Mouse (Mus musculus) heart, embryonic 15.5 days (tissue): ENCODE data around the gene Zmiz1. TPM values are rescaled to one million over a fixed set of nuclear protein-coding genes. Genes with fewer than 3 reads are reported as not detected.

Source experiments
- ATAC-seq: fragments of 200-750 bp; cut with Nextera tagmentation; replicated peaks from 2 replicates; pipeline ENCODE4 v1.8.0; 2017; ENCODE audit warnings: low read depth, moderate TSS enrichment; ENCODE audit not compliant: insufficient number of reproducible peaks, insufficient read depth, low FRiP score
- H3K27ac ChIP-seq: fragments of 300-500 bp; sonication (generic); 2 replicates; pipeline ENCODE4 v1.5.1; 2015; ENCODE audit warnings: mild to moderate bottlenecking, inconsistent platforms
- H3K27me3 ChIP-seq: fragments of 300-500 bp; sonication (generic); 2 replicates; pipeline ENCODE4 v1.6.1; 2015; ENCODE audit warnings: inconsistent platforms
- H3K36me3 ChIP-seq: fragments of 300-500 bp; sonication (generic); 2 replicates; pipeline ENCODE4 v1.6.1; 2015; ENCODE audit warnings: mild to moderate bottlenecking, inconsistent platforms
- H3K4me1 ChIP-seq: fragments of 300-500 bp; sonication (generic); replicated peaks from 2 replicates; pipeline ENCODE4 v1.6.1; 2015; ENCODE audit warnings: inconsistent platforms
- H3K4me2 ChIP-seq: fragments of 300-500 bp; sonication (generic); 2 replicates; pipeline ENCODE4 v1.6.1; 2015; ENCODE audit warnings: inconsistent platforms, mild to moderate bottlenecking, moderate library complexity
- H3K4me3 ChIP-seq: fragments of 300-500 bp; sonication (generic); 2 replicates; pipeline ENCODE4 v1.5.1; 2015; ENCODE audit warnings: mild to moderate bottlenecking, inconsistent platforms
- H3K9ac ChIP-seq: fragments of 300-500 bp; sonication (generic); 2 replicates; pipeline ENCODE4 v1.6.1; 2015; ENCODE audit warnings: mild to moderate bottlenecking, inconsistent platforms
- H3K9me3 ChIP-seq: fragments of 300-500 bp; sonication (generic); replicated peaks from 2 replicates; pipeline ENCODE4 v1.6.1; 2016; ENCODE audit warnings: inconsistent platforms
- WGBS: fragments of 180-500 bp; shearing (Covaris S2); methylation state at CpG from one replicate; pipeline ENCODE4 v1.1.7; 2015; ENCODE audit warnings: mixed read lengths; 5-methylcytosine and 5-hydroxymethylcytosine counted together
- polyA plus RNA-seq: library from polyadenylated mRNA; unstranded; fragments of >200 nt; fragmentation: Nextera tagmentation; extraction: Ambion mirVana; gene quantifications from 2 replicates; pipeline ENCODE4 v1.2.1, GENCODE M21; 2015

Zmiz1 gene
- polyA plus RNA-seq, 1 experiment from 2014 or later = 22.1 TPM

DNA sequence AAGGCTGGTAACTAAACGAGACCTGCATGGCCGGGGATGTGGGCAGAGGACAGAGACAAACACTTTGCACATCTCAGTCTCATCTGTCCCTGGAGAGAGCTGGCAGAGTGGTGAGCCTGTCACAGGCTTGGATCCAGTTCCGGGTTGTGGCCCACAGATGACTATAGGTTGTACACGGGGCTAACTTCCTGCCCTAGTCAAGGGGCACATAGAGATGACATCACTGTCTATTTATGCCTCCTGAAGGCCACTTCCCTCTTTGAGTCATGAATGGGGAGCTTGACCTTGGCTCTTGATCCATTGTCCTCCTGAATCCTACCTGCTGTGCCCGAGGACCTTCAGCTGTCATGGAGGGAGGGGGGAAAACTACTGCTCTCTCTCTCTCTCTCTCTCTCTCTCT is 25.1 kb downstream of the Zmiz1 start:
- no peaks in the 10 kb centered on the region for H3K27me3 ChIP-seq
- ATAC-seq = no peak
- H3K4me1 ChIP-seq = peaks cover 98% of the 10 kb centered on the region
- H3K27ac ChIP-seq = peak overlapping the region; percentile 96
- H3K4me2 ChIP-seq = no peak overlapping the region
- H3K9ac ChIP-seq = no peak overlapping the region
- 32% methylated on average over 5 of the region's 5 CpGs for WGBS
- H3K9me3 ChIP-seq = no peaks in the 10 kb centered on the region
- H3K36me3 ChIP-seq = no peaks in the 10 kb centered on the region
- no peak overlapping the region for H3K4me3 ChIP-seq

- no peak for ATAC-seq
- Histone ChIP-seq H3K4me2 (no peak overlapping the region), H3K9ac (0 out of 2 replicates have a peak overlapping the region, but pooled peaks have one; percentile 36), H3K36me3 (no peaks in the 10 kb centered on the region), H3K4me1 (peaks cover 98% of the 10 kb centered on the region), H3K27me3 (no peaks in the 10 kb centered on the region), H3K9me3 (no peaks in the 10 kb centered on the region), H3K4me3 (no peak overlapping the region), H3K27ac (peak overlapping the region; percentile 96)
- WGBS = 63% methylated on average over 2 of the region's 2 CpGs
These were observed 27.2 kb downstream of the Zmiz1 start for GRCm38 (mm10) chr14:25486220-25486619.

GRCm38 (mm10) chr14:25486742-25487469 is 27.9 kb downstream of the Zmiz1 start:
- ATAC-seq = no peak
- peaks cover 98% of the 10 kb centered on the region for H3K4me1 ChIP-seq
- 54% methylated on average over 9 of the region's 9 CpGs for WGBS

DNA sequence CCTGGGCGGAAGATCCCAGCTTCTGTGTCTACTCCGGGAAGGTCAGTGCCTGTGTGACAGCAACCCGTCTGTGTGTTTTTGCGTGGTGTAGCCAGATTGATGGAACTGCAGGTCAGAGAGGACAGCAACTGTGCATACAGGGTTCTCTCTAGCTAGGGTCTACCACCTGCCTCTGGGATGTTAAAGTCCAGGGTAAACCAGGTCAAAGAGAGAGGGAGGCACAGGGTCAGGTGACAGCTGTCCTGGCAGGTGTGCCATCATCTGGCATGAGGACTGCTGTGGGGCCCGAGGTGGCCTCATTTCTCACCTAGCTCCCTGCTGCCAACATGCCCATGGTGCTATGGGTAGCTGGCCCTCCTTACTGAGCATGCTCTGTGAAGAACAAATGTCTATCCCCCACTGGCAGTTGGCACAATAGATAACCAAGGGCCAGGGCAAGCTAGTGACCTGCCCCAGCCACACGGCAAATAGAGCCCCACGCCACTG is 28.5 kb downstream of the Zmiz1 start:
- Histone ChIP-seq H3K27me3 (no peaks in the 10 kb centered on the region), H3K4me1 (peaks cover 98% of the 10 kb centered on the region), H3K4me2 (peak overlapping the region; percentile 31), H3K36me3 (no peaks in the 10 kb centered on the region), H3K27ac (peak overlapping the region; percentile 96), H3K9me3 (no peaks in the 10 kb centered on the region), H3K9ac (peak overlapping the region; percentile 36), H3K4me3 (no peak overlapping the region)
- no peak for ATAC-seq
- WGBS = 40% methylated on average over 7 of the region's 7 CpGs

More at GRCm38 (mm10) chr14:25486742-25487469, 27.9 kb downstream of the Zmiz1 start:
- Histone ChIP-seq H3K9me3 (no peaks in the 10 kb centered on the region), H3K27ac (peak overlapping the region; percentile 96), H3K4me3 (no peak overlapping the region), H3K27me3 (no peaks in the 10 kb centered on the region), H3K9ac (peak overlapping the region; percentile 36; the same call in 1 of the 2 replicates), H3K4me2 (no peak overlapping the region), H3K36me3 (no peaks in the 10 kb centered on the region)

DNA sequence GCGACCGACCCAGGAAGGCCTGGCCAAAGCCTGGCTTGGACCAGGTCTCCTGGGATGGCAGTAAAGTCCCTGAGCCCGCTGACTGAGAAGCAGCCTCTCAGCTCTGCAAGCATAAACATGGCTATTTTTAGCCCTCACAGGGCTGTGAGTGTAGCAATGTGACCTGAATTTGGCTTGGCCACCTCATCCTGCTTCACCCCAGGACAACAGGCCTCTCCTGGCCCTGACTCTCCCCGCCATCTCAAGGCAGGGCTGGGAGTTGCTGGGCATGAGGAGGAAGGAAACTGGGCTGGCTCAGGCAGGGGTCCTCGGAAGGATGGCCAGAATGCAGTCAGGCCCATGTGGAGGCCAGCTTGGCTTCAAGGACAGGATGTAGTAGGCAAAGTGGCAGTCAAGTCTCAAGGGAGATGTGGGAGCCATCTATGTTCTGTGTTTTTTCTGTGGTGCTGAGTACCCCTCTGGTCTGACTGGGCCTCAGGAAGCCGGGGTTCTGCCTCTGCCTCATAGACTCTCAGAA is 29.2 kb downstream of the Zmiz1 start:
- H3K9ac ChIP-seq = peak overlapping the region; percentile 36
- ATAC-seq = peak; percentile 69
- H3K27ac ChIP-seq = peak overlapping the region; percentile 96
- peak overlapping the region; percentile 31 for H3K4me2 ChIP-seq
- H3K36me3 ChIP-seq = no peaks in the 10 kb centered on the region
- no peak overlapping the region for H3K4me3 ChIP-seq
- peaks cover 99% of the 10 kb centered on the region for H3K4me1 ChIP-seq
- H3K27me3 ChIP-seq = no peaks in the 10 kb centered on the region
- H3K9me3 ChIP-seq = no peaks in the 10 kb centered on the region
- WGBS = 20% methylated on average over 6 of the region's 6 CpGs

DNA sequence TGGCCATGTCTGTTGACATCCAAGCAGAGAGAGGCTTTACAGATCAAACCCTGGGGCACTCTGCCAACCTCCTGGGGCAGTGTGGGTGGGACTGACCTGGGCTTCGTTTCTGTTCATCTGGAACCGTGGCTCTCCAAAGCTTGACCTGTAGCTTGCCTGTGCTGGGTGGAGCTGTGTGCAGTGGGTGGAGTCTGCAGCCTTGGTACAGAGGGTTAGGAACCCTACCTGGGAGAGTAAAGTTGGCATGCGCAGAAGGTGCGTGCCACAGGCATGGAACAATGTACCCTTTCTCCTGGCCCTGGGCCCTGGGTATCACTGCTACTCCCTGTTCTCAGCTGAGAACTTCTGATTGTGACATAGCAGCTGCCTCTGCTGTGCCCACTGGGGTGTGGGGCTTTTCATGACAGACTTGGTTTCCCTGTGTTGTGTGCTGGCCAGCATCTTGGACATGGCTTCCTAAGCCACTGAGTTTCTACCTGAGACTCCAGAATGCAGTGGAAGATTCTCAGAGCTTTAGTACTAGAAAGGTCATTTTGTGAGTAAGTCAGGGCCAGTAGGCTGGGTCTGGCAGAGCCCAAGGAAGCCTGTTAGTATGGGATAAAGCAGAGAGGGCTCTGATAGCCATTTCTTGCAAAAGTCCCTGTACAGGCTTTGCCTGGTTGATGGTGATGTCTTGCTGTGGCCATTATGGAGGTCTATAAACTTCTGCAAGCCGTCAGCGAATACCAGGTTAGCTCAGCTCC is 30.5 kb downstream of the Zmiz1 start:
- Histone ChIP-seq H3K4me3 (no peak overlapping the region), H3K9me3 (no peaks in the 10 kb centered on the region), H3K4me1 (peaks cover 96% of the 10 kb centered on the region), H3K9ac (no peak overlapping the region), H3K27ac (peak overlapping the region; percentile 96), H3K27me3 (no peaks in the 10 kb centered on the region), H3K4me2 (no peak overlapping the region), H3K36me3 (no peaks in the 10 kb centered on the region)
- 67% methylated on average over 6 of the region's 6 CpGs for WGBS
- peak; percentile 8; the same call in 1 of the 2 replicates for ATAC-seq

DNA sequence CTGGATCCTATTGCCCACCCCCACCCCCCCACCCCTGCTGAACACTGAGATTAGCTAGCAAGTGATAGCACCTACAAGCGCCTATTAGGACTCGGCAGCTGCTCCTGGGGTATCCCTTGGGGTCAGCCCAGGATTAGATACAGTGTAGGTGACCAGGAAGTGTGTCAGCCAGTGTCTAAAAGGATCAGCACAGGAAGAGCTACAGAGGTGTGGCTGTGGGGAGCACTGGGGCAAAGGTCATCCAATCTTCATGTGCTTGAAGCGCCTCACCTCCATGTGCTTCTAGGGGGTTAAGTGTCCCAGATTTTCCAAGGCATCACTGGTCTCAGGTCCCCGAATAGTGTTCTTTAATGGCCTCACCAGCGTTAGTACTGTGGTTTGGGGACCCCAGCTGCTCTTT is 33.0 kb downstream of the Zmiz1 start:
- Histone ChIP-seq H3K36me3 (no peaks in the 10 kb centered on the region), H3K4me1 (peaks cover 96% of the 10 kb centered on the region), H3K27ac (no peak overlapping the region), H3K9me3 (no peaks in the 10 kb centered on the region), H3K4me2 (no peak overlapping the region), H3K27me3 (no peaks in the 10 kb centered on the region), H3K4me3 (no peak overlapping the region), H3K9ac (no peak overlapping the region)
- 79% methylated on average over 5 of the region's 5 CpGs for WGBS
- no peak for ATAC-seq

DNA sequence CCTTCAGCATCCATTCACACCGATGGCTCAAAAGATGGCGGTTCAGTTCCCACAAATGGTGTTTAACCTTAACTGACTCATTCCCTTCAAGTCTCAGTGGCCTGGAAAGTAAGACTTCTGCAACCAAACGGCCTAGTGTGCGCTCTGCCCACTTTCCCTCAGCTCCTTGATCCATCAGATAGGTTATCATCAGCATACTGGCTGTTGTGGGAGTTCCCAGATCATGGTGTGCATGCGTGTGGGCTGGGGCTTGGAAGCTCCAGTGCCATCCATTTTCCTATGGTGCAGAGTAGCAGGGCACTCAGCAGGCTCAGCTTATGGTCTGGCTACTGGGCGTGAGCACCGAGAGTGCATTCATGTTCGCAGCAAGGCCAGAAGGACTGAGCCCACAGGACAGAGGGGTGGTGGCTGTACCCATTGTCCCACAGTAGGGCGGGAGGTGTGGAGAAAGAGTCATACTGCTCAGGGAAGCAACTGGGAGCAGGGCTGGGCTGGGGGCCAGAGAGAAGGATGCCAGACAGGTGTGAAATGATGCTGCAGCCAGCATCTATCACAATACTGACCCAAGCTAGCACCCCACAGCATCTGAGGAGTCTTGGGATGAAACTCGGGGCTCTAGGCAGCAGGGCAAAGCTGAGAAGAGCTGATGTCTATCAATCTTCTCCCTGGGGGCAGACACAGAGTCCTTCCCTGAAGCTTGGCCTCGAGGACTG is 33.7 kb downstream of the Zmiz1 start:
- H3K4me1 ChIP-seq = peaks cover 96% of the 10 kb centered on the region
- no peak overlapping the region for H3K27ac ChIP-seq

GRCm38 (mm10) chr14:25493301-25494241 is 34.6 kb downstream of the Zmiz1 start:
- H3K4me2 ChIP-seq = no peak overlapping the region
- H3K4me1 ChIP-seq = peaks cover 96% of the 10 kb centered on the region
- no peak for ATAC-seq
- no peak overlapping the region for H3K9ac ChIP-seq
- 61% methylated on average over 22 of the region's 22 CpGs for WGBS
- no peak overlapping the region for H3K27ac ChIP-seq
- H3K27me3 ChIP-seq = no peaks in the 10 kb centered on the region
- H3K4me3 ChIP-seq = no peak overlapping the region
- no peaks in the 10 kb centered on the region for H3K36me3 ChIP-seq
- no peaks in the 10 kb centered on the region for H3K9me3 ChIP-seq

More for the DNA sequence above, 33.7 kb downstream of the Zmiz1 start:
- 73% methylated on average over 11 of the region's 11 CpGs for WGBS
- H3K9me3 ChIP-seq = no peaks in the 10 kb centered on the region
- no peaks in the 10 kb centered on the region for H3K27me3 ChIP-seq
- no peak overlapping the region for H3K9ac ChIP-seq
- ATAC-seq = no peak
- H3K36me3 ChIP-seq = no peaks in the 10 kb centered on the region
- no peak overlapping the region for H3K4me2 ChIP-seq
- H3K4me3 ChIP-seq = no peak overlapping the region

- H3K27ac ChIP-seq = no peak overlapping the region
- whole genome bisulfite sequencing = 55% methylated on average over 3 of the region's 3 CpGs
These were observed 35.8 kb downstream of the Zmiz1 start for GRCm38 (mm10) chr14:25494778-25495177.

More at GRCm38 (mm10) chr14:25494778-25495177, 35.8 kb downstream of the Zmiz1 start:
- Histone ChIP-seq H3K36me3 (no peaks in the 10 kb centered on the region), H3K4me3 (no peak overlapping the region), H3K4me1 (peaks cover 96% of the 10 kb centered on the region), H3K4me2 (no peak overlapping the region), H3K9me3 (no peaks in the 10 kb centered on the region), H3K27me3 (no peaks in the 10 kb centered on the region), H3K9ac (no peak overlapping the region)
- no peak for ATAC-seq
